ENCODE assay signal across 21 mouse cellular contexts in genomic region chr13:47998495-47998894, GRCm38 (mm10).
DNase-seq lines count a peak whose midpoint lies in the region; ATAC-seq and TF ChIP-seq lines count a peak whose summit lies in the region.
"Had no signal": no experiment of that assay in that cellular context is flagged by ENCODE, and none has a peak within 500 bp of the region (broad histone marks: within the 10 kb centered on the region; RNA-seq: fewer than 3 reads in every experiment).

No protein-coding gene starts in this region.

- TF ChIP-seq CTCF in forebrain, postnatal 0 days (IDR thresholded peaks at IDR 0.05; ENCODE audit: low read depth) = no peak
- no peak for TF ChIP-seq CTCF in stomach, postnatal 0 days (IDR thresholded peaks at IDR 0.05; ENCODE audit: low read depth)

- no peak overlapping the region for H3K4me2 ChIP-seq in forebrain, postnatal 0 days (ENCODE audit: low read depth)
- no peak overlapping the region for H3K4me2 ChIP-seq in midbrain, embryonic 12.5 days (replicated peaks)
- H3K4me2 ChIP-seq in midbrain, embryonic 13.5 days (replicated peaks) = no peak overlapping the region
- no peak overlapping the region for H3K4me2 ChIP-seq in forebrain, embryonic 13.5 days
- no peak overlapping the region for H3K4me2 ChIP-seq in stomach, postnatal 0 days (replicated peaks; ENCODE audit: low read depth)
- H3K4me2 ChIP-seq: hindbrain, embryonic 13.5 days; limb, embryonic 13.5 days; liver, embryonic 12.5 days; neural tube, embryonic 15.5 days had no signal

- peaks cover 16% of the 10 kb centered on the region for H3K4me1 ChIP-seq in forebrain, embryonic 10.5 days
- no peaks in the 10 kb centered on the region for H3K4me1 ChIP-seq in forebrain, postnatal 0 days (ENCODE audit: insufficient read depth)
- H3K4me1 ChIP-seq in midbrain, embryonic 12.5 days = peaks cover 7% of the 10 kb centered on the region; the same call in 1 of the 2 replicates
- H3K4me1 ChIP-seq in midbrain, embryonic 13.5 days (replicated peaks) = peaks cover 7% of the 10 kb centered on the region
- H3K4me1 ChIP-seq in forebrain, embryonic 13.5 days = peaks cover 18% of the 10 kb centered on the region
- H3K4me1 ChIP-seq in stomach, postnatal 0 days (replicated peaks; ENCODE audit: control insufficient read depth, insufficient read depth) = no peaks in the 10 kb centered on the region
- H3K4me1 ChIP-seq: limb, embryonic 13.5 days; liver, embryonic 12.5 days; neural tube, embryonic 15.5 days had no signal

- ATAC-seq in forebrain, postnatal 0 days = no peak
- ATAC-seq in midbrain, embryonic 12.5 days (ENCODE audit: low FRiP score, low read depth) = 0 out of 2 replicates have a peak, but pooled peaks have one; percentile 38
- ATAC-seq in midbrain, embryonic 13.5 days = no peak
- ATAC-seq in forebrain, embryonic 13.5 days = peak; percentile 78; the same call in 1 of the 2 replicates
- ATAC-seq in stomach, postnatal 0 days (ENCODE audit: low FRiP score, low TSS enrichment) = no peak
- ATAC-seq: inflammation-experienced regulatory T-cells, adult 6 months; liver, embryonic 12.5 days had no signal

- no peaks in the 10 kb centered on the region for H3K36me3 ChIP-seq in forebrain, embryonic 10.5 days (replicated peaks)
- H3K36me3 ChIP-seq in forebrain, postnatal 0 days (ENCODE audit: insufficient read depth) = no peaks in the 10 kb centered on the region
- no peaks in the 10 kb centered on the region for H3K36me3 ChIP-seq in midbrain, embryonic 12.5 days
- no peaks in the 10 kb centered on the region for H3K36me3 ChIP-seq in midbrain, embryonic 13.5 days
- no peaks in the 10 kb centered on the region for H3K36me3 ChIP-seq in forebrain, embryonic 13.5 days (ENCODE audit: poor library complexity, severe bottlenecking)
- H3K36me3 ChIP-seq in stomach, postnatal 0 days (ENCODE audit: control insufficient read depth, insufficient read depth, low read length) = no peaks in the 10 kb centered on the region
- H3K36me3 ChIP-seq: hindbrain, embryonic 13.5 days; limb, embryonic 13.5 days; liver, embryonic 12.5 days; neural tube, embryonic 15.5 days had no signal

- no peak for TF ChIP-seq EP300 in stomach, postnatal 0 days (optimal IDR thresholded peaks at IDR 0.05)

- H3K27ac ChIP-seq in forebrain, embryonic 10.5 days = peak overlapping the region; percentile 71
- no peak overlapping the region for H3K27ac ChIP-seq in forebrain, postnatal 0 days (ENCODE audit: low read depth, low read length)
- H3K27ac ChIP-seq in midbrain, embryonic 12.5 days (replicated peaks) = no peak overlapping the region
- H3K27ac ChIP-seq in midbrain, embryonic 13.5 days = no peak overlapping the region
- H3K27ac ChIP-seq in forebrain, embryonic 13.5 days = peak overlapping the region; percentile 71; the same call in 1 of the 2 replicates
- H3K27ac ChIP-seq in stomach, postnatal 0 days (replicated peaks) = no peak overlapping the region
- H3K27ac ChIP-seq: gastrocnemius, adult 2 months; hindbrain, embryonic 13.5 days; kidney, postnatal 0 days; limb, embryonic 13.5 days; liver, embryonic 12.5 days; neural tube, embryonic 15.5 days had no signal

- WGBS in forebrain, embryonic 10.5 days = 20% methylated on average over 5 of the region's 5 CpGs
- WGBS in forebrain, postnatal 0 days = 10% methylated on average over 5 of the region's 5 CpGs
- WGBS in midbrain, embryonic 12.5 days = 9% methylated on average over 5 of the region's 5 CpGs
- WGBS in midbrain, embryonic 13.5 days = 8% methylated on average over 5 of the region's 5 CpGs
- 4% methylated on average over 5 of the region's 5 CpGs for WGBS in forebrain, embryonic 13.5 days
- WGBS in stomach, postnatal 0 days = 73% methylated on average over 5 of the region's 5 CpGs

- DNase-seq in forebrain, embryonic 10.5 days (ENCODE audit: extremely low spot score, low spot score) = peak; percentile 17
- no peak for DNase-seq in forebrain, postnatal 0 days
- peak; percentile 79 for DNase-seq in retina, postnatal 1 day
- DNase-seq in stomach, postnatal 0 days (ENCODE audit: low spot score) = no peak
- DNase-seq: adrenal gland, postnatal 14 days; cerebellum, adult 9-10 months; gastrocnemius, adult 2 months; kidney, adult 2 months; lung, adult 18-20 months; lung, postnatal 10 days; right cerebral cortex, postnatal 4 days; thymus, postnatal 25 days had no signal

- no peaks in the 10 kb centered on the region for H3K27me3 ChIP-seq in forebrain, embryonic 10.5 days (ENCODE audit: poor library complexity, severe bottlenecking)
- no peaks in the 10 kb centered on the region for H3K27me3 ChIP-seq in forebrain, postnatal 0 days (ENCODE audit: insufficient read depth, low read length)
- 0 out of 2 replicates have a peak, but pooled peaks cover 3% of the 10 kb centered on the region for H3K27me3 ChIP-seq in midbrain, embryonic 12.5 days
- H3K27me3 ChIP-seq in midbrain, embryonic 13.5 days = 0 out of 2 replicates have a peak, but pooled peaks cover 3% of the 10 kb centered on the region
- no peaks in the 10 kb centered on the region for H3K27me3 ChIP-seq in forebrain, embryonic 13.5 days
- no peaks in the 10 kb centered on the region for H3K27me3 ChIP-seq in stomach, postnatal 0 days (ENCODE audit: control insufficient read depth, insufficient read depth, low read length)
- H3K27me3 ChIP-seq: hindbrain, embryonic 13.5 days; limb, embryonic 13.5 days; liver, embryonic 12.5 days; neural tube, embryonic 15.5 days had no signal

- H3K9me3 ChIP-seq in forebrain, embryonic 10.5 days = no peaks in the 10 kb centered on the region
- no peaks in the 10 kb centered on the region for H3K9me3 ChIP-seq in forebrain, postnatal 0 days (ENCODE audit: low read length)
- no peaks in the 10 kb centered on the region for H3K9me3 ChIP-seq in midbrain, embryonic 12.5 days
- H3K9me3 ChIP-seq in midbrain, embryonic 13.5 days = no peaks in the 10 kb centered on the region
- no peaks in the 10 kb centered on the region for H3K9me3 ChIP-seq in forebrain, embryonic 13.5 days (replicated peaks)
- H3K9me3 ChIP-seq in stomach, postnatal 0 days (ENCODE audit: control insufficient read depth, low read length) = no peaks in the 10 kb centered on the region
- H3K9me3 ChIP-seq: hindbrain, embryonic 13.5 days; limb, embryonic 13.5 days; liver, embryonic 12.5 days; neural tube, embryonic 15.5 days had no signal

- H3K4me3 ChIP-seq in forebrain, embryonic 10.5 days = no peak overlapping the region
- H3K4me3 ChIP-seq in forebrain, postnatal 0 days (ENCODE audit: low read depth, low read length) = no peak overlapping the region
- H3K4me3 ChIP-seq in midbrain, embryonic 12.5 days = no peak overlapping the region
- no peak overlapping the region for H3K4me3 ChIP-seq in midbrain, embryonic 13.5 days (replicated peaks)
- no peak overlapping the region for H3K4me3 ChIP-seq in forebrain, embryonic 13.5 days
- H3K4me3 ChIP-seq in stomach, postnatal 0 days (ENCODE audit: low read depth, low read length) = no peak overlapping the region
- H3K4me3 ChIP-seq: gastrocnemius, adult 2 months; hindbrain, embryonic 13.5 days; limb, embryonic 13.5 days; liver, embryonic 12.5 days; neural tube, embryonic 15.5 days had no signal

- H3K9ac ChIP-seq in forebrain, postnatal 0 days = no peak overlapping the region
- H3K9ac ChIP-seq in midbrain, embryonic 12.5 days (replicated peaks) = no peak overlapping the region
- H3K9ac ChIP-seq in midbrain, embryonic 13.5 days (replicated peaks) = no peak overlapping the region
- no peak overlapping the region for H3K9ac ChIP-seq in forebrain, embryonic 13.5 days
- H3K9ac ChIP-seq in stomach, postnatal 0 days (ENCODE audit: low read length) = no peak overlapping the region
- H3K9ac ChIP-seq: hindbrain, embryonic 13.5 days; limb, embryonic 13.5 days; liver, embryonic 12.5 days; neural tube, embryonic 15.5 days had no signal

Comparison
In these comparisons a context has a peak if more than half of its experiments do, and no peak if none do; other contexts are left out.
1. DNase-seq: peak in forebrain, embryonic 10.5 days (single experiment) and retina, postnatal 1 day (single experiment); none in forebrain, postnatal 0 days (single experiment) and stomach, postnatal 0 days (single experiment).
2. H3K27ac ChIP-seq: peak in forebrain, embryonic 10.5 days (single experiment) and forebrain, embryonic 13.5 days (single experiment); none in forebrain, postnatal 0 days (single experiment), midbrain, embryonic 12.5 days (single experiment), midbrain, embryonic 13.5 days (single experiment) and stomach, postnatal 0 days (single experiment).
3. ATAC-seq: peak in midbrain, embryonic 12.5 days (single experiment) and forebrain, embryonic 13.5 days (single experiment); none in forebrain, postnatal 0 days (single experiment), midbrain, embryonic 13.5 days (single experiment) and stomach, postnatal 0 days (single experiment).